Mouse (Mus musculus) gastrocnemius, postnatal 25 days (tissue): ENCODE measurements at regions not wholly inside any gene's neighbourhood (a gene's known extent, or its start where the extent isn't known, plus 50 kb on each side); places are given as distances from the start of the nearest gene placed in this dataset.

Experiments
- DNase-seq: peaks from one replicate; pipeline ENCODE4 v3.0.0; 2022

DNA sequence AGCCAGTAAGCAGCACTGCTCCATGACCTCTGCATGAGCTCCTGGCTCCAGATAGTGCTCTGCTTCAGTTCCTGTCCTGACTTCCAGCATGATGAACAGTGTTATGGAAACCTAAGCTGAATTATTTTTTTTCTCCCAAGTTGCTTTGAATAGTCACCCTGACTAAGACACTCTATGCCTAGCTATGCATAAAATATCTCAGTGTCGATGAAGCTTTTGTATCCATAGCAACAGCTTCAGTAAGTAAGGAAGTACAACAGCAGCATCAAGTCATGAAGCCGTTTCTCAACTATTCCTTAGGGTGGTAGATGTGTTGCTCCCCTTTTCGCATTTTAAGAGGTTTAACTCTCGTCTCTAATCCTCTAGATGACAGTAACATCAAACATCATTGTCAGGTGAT is 228.4 kb upstream of the Gpc5 start:
- no peak for DNase-seq

DNA sequence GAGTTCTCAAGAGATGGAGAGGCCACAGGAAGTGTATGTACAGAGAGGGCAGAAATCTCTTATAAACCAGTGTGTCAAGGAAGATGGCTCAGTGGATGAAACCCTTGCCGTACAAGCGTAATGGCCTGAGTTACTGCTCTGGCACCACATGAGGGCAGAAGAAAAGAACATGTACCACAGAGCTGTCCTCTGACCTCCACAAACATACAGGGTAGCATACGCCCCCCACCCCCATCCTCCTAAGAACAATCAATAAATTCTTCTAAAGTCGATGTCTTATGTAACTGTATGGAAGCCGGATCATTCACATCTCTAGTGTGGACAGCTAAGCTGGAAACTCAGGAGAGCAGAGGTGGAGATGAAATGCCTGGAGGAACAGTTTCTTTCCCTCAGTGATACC is 227.9 kb upstream of the Gpc5 start:
- no peak for DNase-seq

DNA sequence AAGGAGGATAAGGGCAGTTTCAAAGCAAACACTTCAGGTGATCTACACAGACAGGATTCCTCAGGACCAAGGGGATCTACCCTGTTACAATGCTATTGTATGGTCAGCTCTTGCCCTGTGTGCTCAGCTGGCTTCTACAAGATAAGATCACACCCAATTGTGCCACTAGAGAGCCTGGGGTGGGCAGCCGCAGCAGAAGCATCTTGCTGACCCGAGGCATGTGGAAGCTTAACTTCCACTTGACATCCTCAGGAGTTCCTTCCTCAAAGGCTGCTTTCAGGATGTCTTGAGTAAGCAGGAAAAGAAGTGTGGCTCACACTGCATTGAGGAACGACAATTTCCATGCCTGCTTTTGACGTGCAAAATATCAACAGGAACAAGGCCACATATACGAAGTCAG is 222.8 kb upstream of the Gpc5 start:
- no peak for DNase-seq

DNA sequence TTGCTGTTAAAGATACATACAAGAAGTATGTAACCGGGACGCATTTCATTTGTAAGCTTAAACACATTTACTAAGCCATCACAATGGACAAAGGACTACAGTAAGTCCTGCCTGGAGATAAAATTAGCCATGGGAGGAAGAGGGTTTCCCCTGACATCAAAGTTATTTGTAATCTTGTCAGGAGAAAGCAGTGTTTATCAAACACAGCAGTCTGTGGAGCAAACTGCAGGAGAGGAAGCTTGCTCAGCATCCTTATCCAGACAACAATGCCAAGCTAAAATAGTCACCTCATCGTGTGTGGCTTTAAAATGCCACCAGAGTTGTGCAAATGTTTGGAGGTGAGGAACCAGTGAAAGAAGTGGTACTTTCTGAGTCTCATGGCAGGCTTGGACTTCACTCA is 216.9 kb upstream of the Gpc5 start:
- no peak for DNase-seq

DNA sequence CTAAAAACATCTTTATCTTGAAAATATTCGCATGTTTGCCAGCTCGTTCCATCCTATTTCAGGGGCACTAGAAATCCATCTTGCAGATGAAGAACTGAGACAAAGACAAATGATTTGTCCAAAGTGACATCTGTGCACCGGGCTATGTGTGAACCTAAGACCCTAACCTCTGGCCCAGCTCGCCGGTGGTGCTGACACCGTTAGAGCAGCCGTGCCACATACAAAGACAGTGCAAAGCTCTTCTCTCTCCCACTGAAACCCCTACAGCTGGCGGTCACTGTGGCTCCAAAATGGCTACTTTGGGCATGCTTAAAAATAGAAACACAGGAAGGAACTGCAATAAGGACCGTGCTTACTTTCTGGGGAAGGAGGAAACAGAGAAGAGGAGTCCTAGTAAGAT is 215.6 kb upstream of the Gpc5 start:
- no peak for DNase-seq

DNA sequence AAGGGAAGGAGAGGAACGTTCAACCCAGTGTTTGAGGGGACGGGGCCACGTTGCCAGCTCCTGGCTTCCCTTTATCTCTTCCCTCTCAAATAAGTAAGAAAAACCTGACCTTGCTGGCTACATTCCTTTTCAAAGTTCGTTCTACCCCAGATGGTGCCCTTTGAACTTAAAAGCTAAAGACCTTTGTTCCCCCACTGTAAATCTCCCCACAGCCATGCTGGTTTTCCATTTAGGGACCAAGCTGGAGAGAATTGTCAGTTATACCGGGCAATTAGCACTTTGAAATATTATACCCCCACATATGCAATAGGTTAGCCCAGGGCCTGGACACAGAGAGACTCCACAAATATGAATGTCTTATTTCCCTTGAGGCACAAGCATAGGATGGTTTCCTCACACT is 214.5 kb upstream of the Gpc5 start:
- DNase-seq = no peak

DNA sequence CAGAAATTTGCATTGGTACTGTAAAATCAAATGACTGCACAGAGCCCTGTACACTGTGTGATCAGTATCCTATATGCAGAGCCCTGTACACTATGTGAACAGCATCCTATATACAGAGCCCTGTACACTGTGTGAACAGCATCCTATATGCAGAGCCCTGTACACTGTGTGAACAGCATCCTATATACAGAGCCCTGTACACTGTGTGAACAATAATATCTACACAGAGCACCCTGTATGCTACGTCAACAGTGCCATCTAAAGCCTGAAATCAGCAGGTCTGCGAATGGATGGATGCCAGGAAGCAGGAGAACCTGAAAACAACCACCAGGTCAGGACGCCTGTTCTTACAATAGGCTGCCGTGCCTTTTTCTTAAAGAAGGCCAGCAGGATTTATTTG is 211.7 kb upstream of the Gpc5 start:
- DNase-seq = no peak

DNA sequence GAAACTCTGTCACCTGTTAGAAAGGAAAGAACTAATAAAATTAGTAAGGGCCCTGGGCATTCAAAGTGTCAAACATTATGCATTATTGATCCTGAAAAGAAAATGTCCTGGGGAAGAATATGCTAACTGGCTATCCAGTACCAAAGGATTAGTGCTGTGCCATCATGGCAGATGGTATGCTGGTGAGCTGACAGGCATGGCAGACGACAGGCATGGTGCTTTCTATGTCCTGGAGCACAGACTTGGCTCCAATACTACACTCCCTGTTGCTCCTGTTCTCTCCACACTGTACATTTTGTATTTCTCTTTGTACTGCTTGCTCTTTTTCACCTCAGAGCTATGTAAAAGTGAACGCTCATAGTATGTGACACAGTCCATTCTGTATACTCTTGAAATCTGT is 187.9 kb upstream of the Gpc5 start:
- DNase-seq = no peak

DNA sequence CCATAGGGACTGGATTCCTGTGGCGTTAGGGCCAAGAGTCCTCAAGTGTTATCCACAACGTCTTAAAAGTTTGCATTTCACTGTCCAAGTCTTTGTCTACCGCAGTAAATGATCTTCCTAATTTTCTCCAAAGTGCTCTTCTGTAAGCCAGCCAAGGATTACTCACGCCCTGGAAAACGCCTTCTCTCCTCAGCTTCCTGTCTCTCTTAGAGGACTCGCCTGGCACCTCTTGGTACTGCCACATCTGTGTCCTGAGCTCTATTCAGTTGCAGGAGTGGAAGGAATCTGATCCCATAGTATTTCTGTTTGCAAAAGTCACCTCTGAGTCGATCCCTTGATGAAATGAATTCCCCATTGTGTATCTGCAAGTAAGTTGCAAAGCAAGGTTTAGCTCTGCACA is 179.7 kb upstream of the Gpc5 start:
- DNase-seq = no peak

DNA sequence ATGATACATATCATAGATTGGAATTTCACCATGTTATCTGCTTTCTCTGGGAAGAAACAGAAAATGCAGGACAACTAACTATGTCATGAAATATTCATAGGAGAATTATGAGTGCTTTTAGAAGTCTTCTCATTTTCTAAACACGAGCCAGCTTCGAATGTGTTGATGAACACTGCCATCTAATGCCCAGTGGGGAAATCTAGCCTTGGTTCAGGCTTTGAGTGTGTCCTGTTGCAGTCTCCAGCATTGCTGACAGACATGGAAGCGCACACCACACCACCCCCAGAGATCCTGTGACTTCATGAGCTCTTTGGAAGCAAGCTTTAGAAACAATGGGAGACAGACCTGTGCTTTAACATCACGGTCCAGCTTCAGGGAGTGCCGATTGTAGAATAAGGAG is 178.8 kb upstream of the Gpc5 start:
- DNase-seq = peak; percentile 10

DNA sequence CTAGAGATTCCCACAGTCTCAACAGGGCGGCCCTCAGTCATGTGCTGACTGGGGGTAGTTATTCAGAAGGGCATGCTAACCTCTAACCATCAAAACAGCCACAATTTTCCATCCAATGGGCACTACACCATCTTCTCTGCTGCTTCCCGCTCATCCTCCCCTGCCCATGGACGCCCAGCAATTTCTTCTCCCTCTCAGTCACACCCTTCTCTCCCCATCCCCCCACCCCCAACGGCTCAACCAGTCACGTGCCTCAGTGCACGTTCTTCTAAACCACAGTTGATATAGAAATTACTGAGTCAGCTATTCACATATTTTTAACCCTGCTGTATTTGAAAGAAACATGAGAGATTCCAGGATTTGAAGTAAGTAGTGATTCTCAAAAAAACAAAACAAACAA is 146.3 kb upstream of the Gpc5 start:
- DNase-seq = no peak

DNA sequence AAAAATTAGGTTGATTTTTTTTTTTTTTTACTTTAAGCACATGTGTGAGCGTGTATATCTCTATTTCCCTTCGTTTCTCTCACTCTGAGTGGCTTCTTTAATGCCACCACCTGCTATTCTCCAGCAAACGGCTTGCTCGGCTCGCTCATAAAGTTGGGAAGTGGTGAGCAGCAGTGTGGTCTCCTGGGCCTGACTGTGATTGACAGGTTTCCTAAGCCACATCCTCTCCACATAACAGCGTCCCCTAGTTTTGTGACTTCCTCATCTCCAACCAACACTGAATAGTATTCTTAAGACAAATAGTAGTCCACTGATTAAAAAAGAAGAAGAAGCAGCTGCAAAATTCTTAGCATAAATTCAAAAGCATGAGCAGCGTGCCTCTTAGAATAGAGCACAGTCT is 145.7 kb upstream of the Gpc5 start:
- DNase-seq = no peak

DNA sequence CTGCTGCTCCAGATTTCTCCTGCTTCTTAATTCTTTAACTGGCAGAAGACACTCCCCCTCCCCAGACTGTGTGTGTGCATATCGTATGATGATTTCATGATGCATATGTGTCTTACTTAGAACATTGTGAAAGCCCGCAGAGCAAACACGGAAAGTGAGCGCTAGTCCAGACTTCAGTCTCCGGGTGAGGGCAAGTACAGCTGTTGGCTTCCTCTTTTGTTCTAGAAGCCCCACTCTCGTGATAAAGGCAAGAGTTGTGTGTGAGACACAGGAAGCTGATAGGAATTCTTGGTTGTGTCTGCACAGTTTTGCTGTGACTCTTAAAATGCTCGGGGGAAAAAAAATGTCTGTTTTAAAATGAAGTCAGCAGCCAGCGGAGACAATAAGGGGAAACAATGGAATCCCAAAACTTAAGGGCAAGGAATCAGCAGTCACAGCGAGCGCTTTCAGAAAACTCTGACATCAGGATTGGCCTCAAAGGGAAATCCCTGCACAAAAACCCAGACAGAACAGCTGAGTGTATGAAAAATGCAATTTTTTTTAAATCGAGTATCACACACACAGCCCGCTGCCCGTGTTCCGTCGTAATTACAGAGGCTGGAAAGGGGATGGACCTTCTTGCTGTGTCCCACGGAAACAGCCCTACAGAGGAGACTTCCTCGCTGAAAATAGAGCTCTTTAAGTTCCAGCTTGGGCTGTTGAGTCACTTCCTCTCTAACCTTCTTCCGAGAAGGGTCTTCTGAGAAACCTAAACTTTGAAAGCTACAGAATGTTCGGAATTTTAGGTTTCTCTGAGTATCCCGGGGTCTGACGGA is 143.5 kb upstream of the Gpc5 start:
- DNase-seq = no peak

DNA sequence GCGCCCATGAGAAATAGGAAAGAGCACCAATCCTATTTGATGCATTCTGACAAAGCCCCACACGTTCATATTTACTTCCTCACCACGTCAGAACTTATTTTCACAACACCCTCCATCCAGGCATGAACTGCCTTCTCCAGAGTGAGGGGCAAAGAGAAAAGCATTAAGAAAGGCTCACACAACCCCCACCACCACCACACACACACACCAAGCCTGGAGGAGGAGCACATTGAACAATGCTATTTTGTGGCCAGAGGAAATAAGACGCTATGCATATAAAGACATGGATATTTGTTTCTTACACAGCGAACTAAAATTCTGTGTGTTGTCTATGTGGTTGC is 142.9 kb upstream of the Gpc5 start:
- no peak for DNase-seq

DNA sequence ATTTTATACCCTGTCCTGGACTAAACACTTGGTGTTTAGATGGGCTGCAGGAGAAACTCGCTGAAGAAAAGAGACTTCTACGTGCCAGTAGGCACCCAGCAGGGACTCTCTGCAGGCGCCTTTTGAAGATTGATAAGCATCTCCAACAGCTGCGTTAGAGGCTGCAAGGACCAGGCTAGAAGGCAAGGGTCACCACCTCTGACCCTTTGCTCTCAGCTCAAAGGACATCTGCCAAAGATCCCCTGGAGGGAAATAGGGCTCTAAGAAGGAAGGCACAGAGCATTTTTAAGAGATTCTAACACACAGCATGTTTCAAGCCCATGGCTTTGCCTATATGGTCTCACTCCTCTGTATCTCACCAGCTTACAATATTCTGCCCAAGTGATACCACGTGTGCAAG is 139.7 kb upstream of the Gpc5 start:
- DNase-seq = no peak

DNA sequence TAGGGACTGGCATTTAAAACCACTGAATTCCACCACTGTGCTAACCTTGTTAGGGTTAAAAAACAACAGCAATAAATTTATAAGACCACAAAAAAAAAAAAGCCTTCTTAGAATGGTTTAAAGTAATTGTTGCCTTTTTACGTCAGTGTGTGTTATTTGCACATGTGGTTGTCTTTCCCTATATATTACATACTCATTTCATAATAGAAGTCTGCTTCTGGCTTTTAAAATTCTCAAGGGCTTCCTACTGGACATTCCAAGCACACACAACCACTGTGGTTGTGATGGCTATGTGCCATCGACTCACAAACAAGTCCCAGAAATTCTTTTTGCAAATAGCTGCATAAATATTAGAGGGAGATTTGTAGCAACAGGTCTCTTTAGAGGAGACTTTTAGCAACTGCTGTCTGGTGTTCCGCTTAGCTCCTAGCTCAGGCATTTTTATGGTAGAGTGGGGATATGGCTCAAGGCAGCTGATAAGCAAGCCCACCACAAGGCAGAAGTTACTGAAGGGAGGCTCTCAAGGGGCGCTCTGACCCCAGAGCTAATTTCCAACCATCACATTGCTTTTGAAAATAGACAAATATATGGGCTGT is 138.8 kb upstream of the Gpc5 start:
- no peak for DNase-seq

DNA sequence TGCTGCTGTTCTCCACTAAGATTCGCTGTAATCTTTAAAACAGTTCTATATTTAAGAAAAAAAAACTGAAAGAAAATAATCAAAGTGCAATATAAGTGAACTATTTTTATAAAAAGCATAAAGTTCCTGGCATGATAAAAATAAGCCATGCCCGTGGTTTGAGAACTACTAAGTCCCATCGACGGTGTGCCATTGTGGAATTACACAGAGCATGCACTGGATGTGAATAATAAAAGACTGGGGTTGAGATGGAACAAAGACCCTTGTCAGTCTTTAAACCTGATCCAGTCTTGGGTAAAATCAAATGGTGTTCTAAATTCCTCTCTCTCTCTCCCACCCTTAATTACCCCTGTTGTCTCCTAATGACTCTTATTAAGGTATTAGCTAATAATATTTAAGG is 137.7 kb upstream of the Gpc5 start:
- no peak for DNase-seq

DNA sequence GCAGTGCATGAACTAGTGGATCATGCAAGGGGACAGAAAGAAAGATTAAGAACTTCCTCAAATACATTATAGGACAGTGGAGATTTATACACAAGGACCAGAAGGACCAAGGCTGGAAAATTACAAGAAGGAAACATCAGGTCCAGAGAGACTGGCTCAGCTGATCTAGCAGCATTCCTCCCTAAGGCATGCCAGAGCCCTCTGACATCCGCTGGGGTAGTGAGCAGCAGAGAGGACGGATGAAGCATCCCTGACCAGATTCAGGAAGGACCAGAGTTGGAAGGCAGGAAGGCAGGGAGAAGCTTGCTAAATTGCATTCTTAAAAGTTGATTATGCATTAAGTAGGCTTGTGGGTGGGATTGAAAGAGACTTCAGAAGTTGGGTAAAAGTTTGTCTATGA is 136.4 kb upstream of the Gpc5 start:
- no peak for DNase-seq

DNA sequence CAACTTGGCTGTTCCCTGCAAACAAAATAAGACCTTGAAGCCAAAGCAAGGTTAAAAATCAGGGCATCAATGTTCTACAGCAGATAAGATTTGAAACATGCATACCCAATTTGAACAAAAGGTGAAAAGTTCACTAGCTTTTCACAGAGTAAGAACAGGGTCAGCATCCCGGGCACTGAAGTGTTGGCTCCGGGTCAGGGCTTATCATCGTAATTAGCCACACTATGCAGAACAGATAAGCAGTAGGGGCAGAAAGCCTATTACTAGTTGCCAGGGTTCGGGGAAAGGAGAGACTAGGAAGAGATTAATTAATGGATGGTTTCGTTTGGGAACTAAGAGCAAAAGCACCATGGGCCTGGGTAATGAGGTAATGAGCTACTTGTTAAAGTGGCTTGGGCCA is 131.7 kb upstream of the Gpc5 start:
- no peak for DNase-seq

DNA sequence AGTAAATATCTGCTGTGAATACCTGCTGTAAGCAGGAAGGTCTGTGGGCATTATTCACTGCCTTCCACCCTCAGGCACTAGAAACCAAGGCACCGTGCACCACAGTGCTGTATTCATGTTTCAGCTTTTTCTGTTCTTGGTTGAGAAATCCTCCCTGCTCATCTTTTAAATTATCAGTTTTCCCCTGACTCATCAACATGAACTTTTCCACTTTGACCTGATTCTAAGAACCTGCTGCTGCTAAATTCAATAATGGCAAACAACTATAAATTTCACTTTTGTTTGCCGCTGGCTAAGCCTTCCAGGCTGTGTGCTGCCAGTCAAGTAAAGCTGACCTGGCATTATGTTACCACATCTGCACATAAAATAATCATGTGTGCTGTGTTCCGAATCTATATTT is 126.1 kb upstream of the Gpc5 start:
- no peak for DNase-seq

DNA sequence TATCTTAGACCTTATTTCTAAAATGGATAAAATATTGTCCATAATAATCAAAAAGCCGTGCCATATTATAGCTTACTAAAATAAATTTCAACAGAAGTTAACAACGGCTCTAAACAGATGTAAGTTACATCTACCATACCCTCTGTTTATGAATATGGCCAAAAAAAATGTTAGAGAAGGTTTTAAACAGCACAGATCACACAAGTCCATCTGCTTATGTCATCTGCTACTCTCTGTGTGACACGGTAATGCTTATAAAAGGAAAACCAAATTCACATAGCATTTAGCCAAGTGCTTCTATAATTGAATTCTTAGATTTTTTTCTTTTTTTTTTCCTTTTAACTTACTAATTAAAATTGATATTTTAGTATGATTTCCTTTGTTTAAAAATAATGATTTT is 123.0 kb upstream of the Gpc5 start:
- DNase-seq = no peak

DNA sequence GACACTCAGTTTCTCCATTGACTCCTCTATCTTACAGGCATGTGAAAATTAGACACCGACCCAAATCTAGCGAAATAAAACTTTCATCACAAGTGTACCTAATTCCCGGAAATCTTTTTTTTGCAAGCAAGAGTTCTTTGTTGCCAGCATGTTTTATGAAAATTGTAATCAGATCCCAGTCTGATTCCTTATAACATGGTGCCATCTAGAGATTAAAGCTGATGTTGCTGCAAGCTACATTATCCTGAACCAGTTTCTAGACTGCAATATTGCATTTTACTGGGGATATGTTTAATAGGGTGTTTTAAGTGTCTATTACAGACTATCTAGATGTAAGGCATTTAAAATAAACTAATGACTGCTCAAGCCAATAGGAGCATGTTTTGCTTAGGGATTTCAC is 110.9 kb upstream of the Gpc5 start:
- no peak for DNase-seq

DNA sequence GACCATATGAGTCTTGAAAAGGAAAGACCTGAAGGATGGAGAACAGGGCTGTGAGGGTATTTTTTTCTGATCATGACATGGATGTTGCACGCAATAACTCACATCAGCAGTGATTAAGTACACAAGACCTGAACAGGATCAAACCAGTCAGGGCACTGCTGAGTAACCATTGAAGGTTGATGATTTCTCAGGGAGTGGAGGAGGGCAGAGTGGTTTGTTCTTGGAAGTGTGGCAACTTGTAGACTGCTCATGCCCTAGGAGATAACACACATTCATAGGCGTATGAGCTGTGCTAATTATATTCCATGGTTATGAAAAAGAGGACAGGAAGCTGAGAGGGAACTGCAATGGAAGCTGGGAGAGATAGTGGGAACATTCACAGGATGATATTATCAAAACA is 88.8 kb upstream of the Gpc5 start:
- DNase-seq = no peak

DNA sequence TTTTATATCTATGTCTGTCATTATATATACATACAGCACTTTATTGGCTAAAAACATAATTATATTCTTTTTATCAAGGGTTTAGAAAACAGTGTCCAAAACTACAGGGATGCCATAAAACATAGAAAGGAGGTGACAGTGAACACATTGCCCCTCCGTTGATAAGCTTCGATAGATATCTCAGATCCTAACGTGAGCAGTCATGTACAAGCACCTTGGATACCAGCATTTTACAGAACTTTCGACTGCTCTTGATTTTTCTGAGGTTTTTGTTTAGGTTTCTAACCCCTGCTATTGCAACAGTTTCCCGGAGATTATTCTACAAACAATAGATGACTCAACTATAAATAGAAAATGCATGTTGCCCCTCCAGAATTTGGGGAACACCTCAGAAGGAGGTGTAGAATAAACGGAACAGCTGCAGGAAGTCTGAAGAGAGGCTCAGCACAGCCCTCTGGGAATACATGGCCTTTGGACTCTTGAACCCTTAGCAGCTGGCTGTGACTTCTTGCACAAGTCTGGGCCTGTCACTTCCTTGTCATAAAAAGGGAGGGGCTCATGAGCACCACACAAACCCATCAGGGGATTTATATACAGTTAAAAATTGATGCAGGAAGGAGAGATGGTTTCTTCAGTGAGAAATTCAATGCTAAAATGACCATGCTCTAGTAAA is 87.1 kb upstream of the Gpc5 start:
- no peak for DNase-seq
